In the genomic region with DNA sequence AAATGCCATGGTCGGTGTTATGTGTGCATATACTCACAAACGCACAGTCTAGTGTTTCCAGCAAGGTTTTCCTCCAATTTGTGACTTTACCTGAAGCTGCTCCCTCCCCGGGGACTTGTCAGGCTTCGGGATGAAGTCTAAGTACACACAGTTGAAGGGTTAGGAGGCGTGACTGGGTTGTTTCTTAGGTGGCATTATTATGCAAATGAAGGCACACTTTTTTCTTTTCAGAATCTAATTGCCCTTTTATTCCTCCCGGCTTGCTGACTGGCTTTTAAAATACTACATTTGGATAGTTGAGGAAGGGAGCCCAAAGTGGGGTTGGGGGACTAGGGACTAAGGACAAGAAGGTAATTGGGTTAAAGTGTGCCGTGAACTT, we compare ENCODE assay signal across 8 mouse cellular contexts. TPM values are rescaled to one million over a fixed set of nuclear protein-coding genes. Genes with fewer than 3 reads are reported as not detected.
A peak's percentile ranks its signal among the peaks of the same experiment; 100 is the strongest.
DNase-seq lines count a peak whose midpoint lies in the region; ATAC-seq and TF ChIP-seq lines count a peak whose summit lies in the region.

No protein-coding gene starts in this region.

- H3K9ac ChIP-seq in heart, embryonic 13.5 days, result peak overlapping the region; percentile 87
- no peak overlapping the region for H3K9ac ChIP-seq in hindbrain, postnatal 0 days (replicated peaks; ENCODE audit: low read length)
- H3K9ac ChIP-seq in midbrain, embryonic 13.5 days (replicated peaks), result no peak overlapping the region

- peak overlapping the region; percentile 83 for H3K4me3 ChIP-seq in heart, embryonic 13.5 days
- H3K4me3 ChIP-seq in cortical plate, adult 2 months (ENCODE audit: insufficient read depth, low read length), result peak overlapping the region; percentile 88
- peak overlapping the region; percentile 72 for H3K4me3 ChIP-seq in hindbrain, postnatal 0 days (ENCODE audit: low read length)
- H3K4me3 ChIP-seq in midbrain, embryonic 13.5 days (replicated peaks), result peak overlapping the region; percentile 79

- TF ChIP-seq CTCF in cortical plate, adult 2 months (IDR thresholded peaks at IDR 0.05; ENCODE audit: extremely low read depth, insufficient read depth, low read length), result no peak
- no peak for TF ChIP-seq CTCF in hindbrain, postnatal 0 days (IDR thresholded peaks at IDR 0.05; ENCODE audit: low read depth)

- H3K4me1 ChIP-seq in heart, embryonic 13.5 days, result peaks cover 25% of the 10 kb centered on the region
- peaks cover 5% of the 10 kb centered on the region; the same call in 1 of the 2 replicates for H3K4me1 ChIP-seq in cortical plate, adult 2 months (ENCODE audit: control insufficient read depth, insufficient read depth, low read length)
- no peaks in the 10 kb centered on the region; the same call in 1 of the 2 replicates for H3K4me1 ChIP-seq in hindbrain, postnatal 0 days (ENCODE audit: insufficient read depth, low read length)
- H3K4me1 ChIP-seq in midbrain, embryonic 13.5 days (replicated peaks), result peaks cover 24% of the 10 kb centered on the region

- H3K9me3 ChIP-seq in heart, embryonic 13.5 days, result no peaks in the 10 kb centered on the region
- no peaks in the 10 kb centered on the region for H3K9me3 ChIP-seq in hindbrain, postnatal 0 days (ENCODE audit: low read length)
- no peaks in the 10 kb centered on the region for H3K9me3 ChIP-seq in midbrain, embryonic 13.5 days

- ATAC-seq in heart, embryonic 13.5 days (ENCODE audit: extremely low read depth, insufficient number of reproducible peaks, low FRiP score, low TSS enrichment), result no peak
- no peak for ATAC-seq in hindbrain, postnatal 0 days
- no peak for ATAC-seq in midbrain, embryonic 13.5 days
- no peak for ATAC-seq in megakaryocyte-erythroid progenitor cell, adult 5-6 weeks (replicated peaks; ENCODE audit: low FRiP score, low TSS enrichment, poor library complexity, severe bottlenecking)

- DNase-seq in heart, adult 9 months (ENCODE audit: low spot score in 2 of 2), result no peak
- no peak for DNase-seq in hindbrain, postnatal 0 days (ENCODE audit: low spot score)
- no peak for DNase-seq in spleen, postnatal 4 days (ENCODE audit: low spot score in 2 of 2)
- DNase-seq in gastrocnemius, postnatal 36 days, result no peak

- H3K27me3 ChIP-seq in heart, embryonic 13.5 days (replicated peaks), result 0 out of 2 replicates have a peak, but pooled peaks cover 3% of the 10 kb centered on the region
- H3K27me3 ChIP-seq in hindbrain, postnatal 0 days (ENCODE audit: insufficient read depth, low read length), result no peaks in the 10 kb centered on the region
- peaks cover 25% of the 10 kb centered on the region for H3K27me3 ChIP-seq in midbrain, embryonic 13.5 days

- 28% methylated on average over 7 of the region's 7 CpGs for WGBS in heart, embryonic 13.5 days
- WGBS in hindbrain, postnatal 0 days, result 11% methylated on average over 7 of the region's 7 CpGs
- 2% methylated on average over 7 of the region's 7 CpGs for WGBS in midbrain, embryonic 13.5 days

- H3K27ac ChIP-seq in heart, embryonic 13.5 days (replicated peaks), result no peak overlapping the region
- no peak overlapping the region for H3K27ac ChIP-seq in cortical plate, adult 2 months (ENCODE audit: insufficient read depth, low read length)
- no peak overlapping the region for H3K27ac ChIP-seq in hindbrain, postnatal 0 days
- no peak overlapping the region for H3K27ac ChIP-seq in midbrain, embryonic 13.5 days

- peak overlapping the region; percentile 100 for H3K4me2 ChIP-seq in heart, embryonic 13.5 days
- peak overlapping the region; percentile 91 for H3K4me2 ChIP-seq in hindbrain, postnatal 0 days (ENCODE audit: low read depth, low read length)
- peak overlapping the region; percentile 100 for H3K4me2 ChIP-seq in midbrain, embryonic 13.5 days (replicated peaks)

- intact Hi-C loops in gastrocnemius, postnatal 36 days (cut with DNase I), result loop anchor here (5.0 to 10.0 kb wide), 2 partner anchors 109 to 934 kb away; partner anchors contain the start of gene Dmrt2

- no peak for TF ChIP-seq POLR2A in cortical plate, adult 2 months (IDR thresholded peaks at IDR 0.05; ENCODE audit: extremely low read depth, insufficient read depth, low read length)

- no peaks in the 10 kb centered on the region for H3K36me3 ChIP-seq in heart, embryonic 13.5 days
- H3K36me3 ChIP-seq in hindbrain, postnatal 0 days (ENCODE audit: insufficient read depth, low read length), result no peaks in the 10 kb centered on the region
- no peaks in the 10 kb centered on the region for H3K36me3 ChIP-seq in midbrain, embryonic 13.5 days

RNA-seq across cellular contexts. Expression of gene Smarca2, which starts 3.6 kb away (rescaled TPM):
- polyA plus RNA-seq in heart, embryonic 13.5 days (2015; fragmentation: Nextera tagmentation; extraction: Ambion mirVana), result 25.8 and 27.4 TPM in 2 replicates
- polyA plus RNA-seq in cortical plate, adult 2 months (2012; rRNA removed), result 156 and 160 TPM in 2 replicates
- total RNA-seq in hindbrain, postnatal 0 days (2014; rRNA removed), result 82.0 and 94.3 TPM in 2 replicates
- polyA plus RNA-seq in hindbrain, postnatal 0 days (2015; fragmentation: Nextera tagmentation; extraction: Ambion mirVana), result 87.0 and 87.7 TPM in 2 replicates
- 109 and 117 TPM in 2 replicates for polyA plus RNA-seq in midbrain, embryonic 13.5 days (2015; fragmentation: Nextera tagmentation; extraction: Ambion mirVana)
- total RNA-seq in gastrocnemius, postnatal 36 days (2021), result 10 to 100 TPM; 35.5 to 43.8 TPM
- 38.6 and 42.1 TPM in 2 replicates for total RNA-seq in megakaryocyte-erythroid progenitor cell, adult 5-6 weeks (2014; fragmentation: Nextera tagmentation)
- total RNA-seq in megakaryocyte-erythroid progenitor cell, adult 5-6 weeks (2017), result 37.5 and 48.5 TPM in 2 replicates
